In genomic region chr4:46744583-46745155, GRCm38 (mm10) we compare ENCODE assay signal across 21 mouse cellular contexts.
DNase-seq lines count a peak whose midpoint lies in the region; ATAC-seq and TF ChIP-seq lines count a peak whose summit lies in the region.
"Had no signal": no experiment of that assay in that cellular context is flagged by ENCODE, and none has a peak within 500 bp of the region (broad histone marks: within the 10 kb centered on the region; RNA-seq: fewer than 3 reads in every experiment).

No protein-coding gene starts in this region.

- WGBS in kidney, adult 2 months, result 70% methylated on average over 7 of the region's 7 CpGs
- 70% methylated on average over 7 of the region's 7 CpGs for WGBS in lung, adult 2 months

- H3K27ac ChIP-seq in left cerebral cortex, adult 2 months, result peak overlapping the region; percentile 76
- H3K27ac ChIP-seq in kidney, adult 2 months (ENCODE audit: insufficient read depth, low read depth, low read length), result no peak overlapping the region
- H3K27ac ChIP-seq: embryonic facial prominence, embryonic 12.5 days; forebrain, embryonic 13.5 days; hindbrain, embryonic 15.5 days; intestine, embryonic 15.5 days; kidney, embryonic 15.5 days; stomach, postnatal 0 days had no signal

- intact Hi-C loops in left cerebral cortex, adult 2 months (cut with DNase I), result loop anchor here (2.0 to 5.0 kb wide), 2 partner anchors 26 to 83 kb away; no protein-coding TSS in a partner anchor

- TF ChIP-seq POLR2A in kidney, adult 2 months (IDR thresholded peaks at IDR 0.05; ENCODE audit: low read depth, low read length), result no peak
- no peak for TF ChIP-seq POLR2A in lung, adult 2 months (IDR thresholded peaks at IDR 0.05; ENCODE audit: borderline replicate concordance, extremely low read depth, low read depth, low read length)

- no peak overlapping the region for H3K4me3 ChIP-seq in left cerebral cortex, adult 2 months
- H3K4me3 ChIP-seq in kidney, adult 2 months (ENCODE audit: insufficient read depth, low read depth, low read length), result no peak overlapping the region
- H3K4me3 ChIP-seq in lung, adult 2 months (replicated peaks; ENCODE audit: extremely low read depth, low read depth, low read length), result no peak overlapping the region
- H3K4me3 ChIP-seq: embryonic facial prominence, embryonic 12.5 days; erythroblast, embryonic 14.5 days; forebrain, embryonic 13.5 days; hindbrain, embryonic 15.5 days; intestine, embryonic 15.5 days; kidney, embryonic 15.5 days had no signal

- no peaks in the 10 kb centered on the region for H3K27me3 ChIP-seq in kidney, adult 2 months (replicated peaks; ENCODE audit: control insufficient read depth, insufficient read depth, low read length)
- H3K27me3 ChIP-seq: embryonic facial prominence, embryonic 12.5 days; forebrain, embryonic 13.5 days; hindbrain, embryonic 15.5 days; intestine, embryonic 15.5 days; kidney, embryonic 15.5 days; Patski had no signal

- H3K4me1 ChIP-seq in kidney, adult 2 months (ENCODE audit: control insufficient read depth, insufficient read depth, low read length), result no peaks in the 10 kb centered on the region
- H3K4me1 ChIP-seq in lung, adult 2 months (ENCODE audit: control insufficient read depth, insufficient read depth, low read length), result no peaks in the 10 kb centered on the region
- H3K4me1 ChIP-seq: embryonic facial prominence, embryonic 12.5 days; intestine, embryonic 15.5 days had no signal

- no peaks in the 10 kb centered on the region for H3K36me3 ChIP-seq in kidney, adult 2 months (ENCODE audit: control insufficient read depth, insufficient read depth, low read length)
- H3K36me3 ChIP-seq: embryonic facial prominence, embryonic 12.5 days; hindbrain, embryonic 15.5 days; intestine, embryonic 15.5 days; kidney, embryonic 15.5 days had no signal

- DNase-seq in cerebellum, postnatal 4 days (ENCODE audit: low spot score in 2 of 2), result no peak
- no peak for DNase-seq in left cerebral cortex, adult 2 months (ENCODE audit: extremely low spot score in 1 of 2, low spot score in 2 of 2)
- DNase-seq in left cerebral cortex, adult 9 months (ENCODE audit: low spot score in 2 of 2), result no peak
- peak; percentile 72 to 84 for DNase-seq in cerebellum, postnatal 25 days
- DNase-seq in heart, postnatal 4 days, result peak; percentile 27
- no peak for DNase-seq in kidney, adult 2 months
- no peak for DNase-seq in lung, adult 2 months
- DNase-seq: adrenal gland, postnatal 14 days; gastrocnemius, postnatal 10 days; left cerebral cortex, postnatal 4 days; liver; lung, postnatal 4 days had no signal

- TF ChIP-seq CTCF in left cerebral cortex, adult 2 months (IDR thresholded peaks at IDR 0.05), result no peak
- TF ChIP-seq CTCF in kidney, adult 2 months (conservative IDR thresholded peaks at IDR 0.05; ENCODE audit: insufficient read depth, insufficient read length, low read depth, low read length), result no peak
- no peak for TF ChIP-seq CTCF in lung, adult 2 months (IDR thresholded peaks at IDR 0.05; ENCODE audit: insufficient read depth, low read length)

- 0 out of 2 replicates have a peak, but pooled peaks have one; percentile 63 for ATAC-seq in cerebellum, adult (ENCODE audit: insufficient number of reproducible peaks, low FRiP score, low TSS enrichment)
- ATAC-seq: forebrain, embryonic 13.5 days; intestine, embryonic 15.5 days; Patski had no signal

Comparison
In these comparisons a context has a peak if more than half of its experiments do, and no peak if none do; other contexts are left out.
1. DNase-seq: peak in cerebellum, postnatal 25 days (2 of 2) and heart, postnatal 4 days (single experiment); none in cerebellum, postnatal 4 days (0 of 2), left cerebral cortex, adult 2 months (0 of 2), left cerebral cortex, adult 9 months (0 of 2), kidney, adult 2 months (single experiment) and lung, adult 2 months (single experiment).